Mouse (Mus musculus) heart, adult 18-20 months (tissue): Measurements from ENCODE around the gene Msrb3. TPM values are rescaled to one million over a fixed set of nuclear protein-coding genes. Genes with fewer than 3 reads are reported as not detected.

ENCODE experiments used
- DNase-seq, 2 experiments: peaks; one replicate each; pipeline ENCODE4 v3.0.0; 2021 to 2022; ENCODE audit warnings: mixed read lengths in 1 of 2
- total RNA-seq, 2 experiments: library from RNA; stranded (reverse); gene quantifications; 2 replicates each; pipeline ENCODE4 v1.2.3; 2021

Msrb3 gene
- total RNA-seq, 2 experiments from 2014 or later, result 96.1 to 96.6 TPM

- DNase-seq, result peak; percentile 52 to 86
Measured at GRCm38 (mm10) chr10:120864446-120864845, 34.5 kb downstream of the Msrb3 start.

GRCm38 (mm10) chr10:120861674-120862073 is 37.2 kb downstream of the Msrb3 start:
- no peak for DNase-seq

GRCm38 (mm10) chr10:120861194-120861593 is 37.7 kb downstream of the Msrb3 start:
- peak in 1 of 2 experiments; percentile 49 for DNase-seq

GRCm38 (mm10) chr10:120857531-120858001 is 41.3 kb downstream of the Msrb3 start:
- peak; percentile 34 to 37 for DNase-seq

- no peak for DNase-seq
Measured at GRCm38 (mm10) chr10:120854329-120854728, 44.6 kb downstream of the Msrb3 start.

- no peak for DNase-seq
Measured at GRCm38 (mm10) chr10:120853816-120854215, 45.1 kb downstream of the Msrb3 start.

- no peak for DNase-seq
Measured at GRCm38 (mm10) chr10:120851196-120851781, 47.6 kb downstream of the Msrb3 start.

GRCm38 (mm10) chr10:120850391-120851195 is 48.3 kb downstream of the Msrb3 start:
- no peak for DNase-seq

GRCm38 (mm10) chr10:120848677-120849076 is 50.2 kb downstream of the Msrb3 start:
- no peak for DNase-seq

GRCm38 (mm10) chr10:120847785-120848184 is 51.1 kb downstream of the Msrb3 start:
- DNase-seq, result no peak

GRCm38 (mm10) chr10:120839966-120840365 is 58.9 kb downstream of the Msrb3 start:
- no peak for DNase-seq

GRCm38 (mm10) chr10:120834531-120834930 is 64.4 kb downstream of the Msrb3 start:
- no peak for DNase-seq

GRCm38 (mm10) chr10:120833836-120834235 is 65.1 kb downstream of the Msrb3 start:
- no peak for DNase-seq

- no peak for DNase-seq
Measured at GRCm38 (mm10) chr10:120827761-120828160, 71.1 kb downstream of the Msrb3 start.

- DNase-seq, result no peak
Measured at GRCm38 (mm10) chr10:120826795-120827669, 71.9 kb downstream of the Msrb3 start.

- DNase-seq, result no peak
Measured at GRCm38 (mm10) chr10:120826381-120826780, 72.5 kb downstream of the Msrb3 start.

- DNase-seq, result no peak
Measured at GRCm38 (mm10) chr10:120825594-120825993, 73.3 kb downstream of the Msrb3 start.

- no peak for DNase-seq
Measured at GRCm38 (mm10) chr10:120821491-120822358, 77.2 kb downstream of the Msrb3 start.

GRCm38 (mm10) chr10:120820781-120821300 is 78.1 kb downstream of the Msrb3 start:
- DNase-seq, result no peak

- no peak for DNase-seq
Measured at GRCm38 (mm10) chr10:120815290-120815689, 83.6 kb downstream of the Msrb3 start.

GRCm38 (mm10) chr10:120811796-120812443 is 87.0 kb downstream of the Msrb3 start:
- no peak for DNase-seq
